Mouse (Mus musculus): ENCODE data around the gene C2cd2.

GRCm38 (mm10) chr16:97923700-97924099, 38.7 kb downstream of the C2cd2 start:
- TF ChIP-seq CTCF (IDR thresholded peaks at IDR 0.05; ENCODE audit: extremely low read depth, insufficient read depth, low read length): no peak
- no peak for TF ChIP-seq POLR2A (IDR thresholded peaks at IDR 0.05; ENCODE audit: extremely low read depth, insufficient read depth, low read length)
